Mouse (Mus musculus): ENCODE results near the gene Dnajb6. TPM values are rescaled to one million over a fixed set of nuclear protein-coding genes. Genes with fewer than 3 reads are reported as not detected.

The Dnajb6 gene
- polyA plus RNA-seq, 1 experiment = 161 TPM

DNA sequence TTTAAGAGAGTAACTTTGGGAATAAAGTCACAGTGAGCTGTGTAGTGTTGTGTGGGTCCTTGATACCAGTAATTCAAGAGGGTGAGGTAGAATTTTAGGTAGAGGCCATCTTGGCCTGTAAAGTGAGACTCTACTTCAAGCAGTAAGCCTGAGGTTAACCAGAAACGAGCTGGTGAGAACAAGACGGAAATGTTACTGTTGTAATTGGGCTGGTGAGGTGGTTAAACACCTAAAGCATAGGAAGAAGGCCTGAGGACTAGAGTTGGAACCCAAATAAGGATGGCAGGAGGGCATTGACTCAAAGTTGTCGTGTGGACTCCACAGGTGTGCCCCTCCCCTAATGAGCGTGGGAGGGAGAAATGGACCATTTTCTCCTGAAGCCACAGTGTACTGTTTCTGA, 2.6 kb downstream of the Dnajb6 start:
- Histone ChIP-seq H3K27me3 (ENCODE audit: control insufficient read depth, insufficient read depth, low read length) (no peaks in the 10 kb centered on the region), H3K27ac (ENCODE audit: insufficient read depth, low read length) (no peak overlapping the region), H3K4me3 (replicated peaks; ENCODE audit: insufficient read depth, low read depth, low read length) (no peak overlapping the region), H3K4me1 (ENCODE audit: control insufficient read depth, insufficient read depth, low read length) (no peaks in the 10 kb centered on the region; the same call in 1 of the 2 replicates)
- TF ChIP-seq POLR2A (IDR thresholded peaks at IDR 0.05; ENCODE audit: borderline replicate concordance, insufficient read depth, low read length) = no peak
- no peak for TF ChIP-seq CTCF (IDR thresholded peaks at IDR 0.05; ENCODE audit: borderline replicate concordance, insufficient read depth, low read depth, low read length)
- WGBS = 70% methylated on average over 4 of the region's 4 CpGs
- no peak for DNase-seq

DNA sequence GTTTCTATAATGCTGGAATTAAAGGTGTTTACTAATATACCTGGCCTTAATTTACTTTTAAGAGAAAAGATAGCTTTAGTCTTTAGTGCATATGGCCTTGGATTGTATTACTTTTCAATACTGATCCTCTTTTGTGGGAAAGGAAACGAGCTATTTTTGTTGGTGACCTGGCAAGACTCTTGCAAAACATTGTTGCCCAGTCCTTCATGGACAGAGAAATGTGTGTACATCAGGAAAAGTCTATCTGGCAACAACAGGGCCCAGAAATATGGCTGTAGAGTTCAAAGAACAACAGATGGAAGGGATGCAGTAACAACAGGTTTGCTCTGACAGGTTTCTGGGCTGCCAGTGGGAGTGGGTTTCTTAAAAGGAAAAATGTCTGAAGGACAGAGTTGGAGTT, 5.2 kb downstream of the Dnajb6 start:
- WGBS = 11% methylated on average over 1 of the region's 1 CpGs
- no peak overlapping the region for H3K27ac ChIP-seq (ENCODE audit: insufficient read depth, low read length)
- TF ChIP-seq POLR2A (IDR thresholded peaks at IDR 0.05; ENCODE audit: borderline replicate concordance, insufficient read depth, low read length) (no peak), CTCF (IDR thresholded peaks at IDR 0.05; ENCODE audit: borderline replicate concordance, insufficient read depth, low read depth, low read length) (no peak)
- no peaks in the 10 kb centered on the region; the same call in 1 of the 2 replicates for H3K4me1 ChIP-seq (ENCODE audit: control insufficient read depth, insufficient read depth, low read length)
- no peaks in the 10 kb centered on the region for H3K27me3 ChIP-seq (ENCODE audit: control insufficient read depth, insufficient read depth, low read length)
- no peak for DNase-seq
- no peak overlapping the region for H3K4me3 ChIP-seq (replicated peaks; ENCODE audit: insufficient read depth, low read depth, low read length)

- TF ChIP-seq POLR2A (IDR thresholded peaks at IDR 0.05; ENCODE audit: borderline replicate concordance, insufficient read depth, low read length) = no peak
- no peak for TF ChIP-seq CTCF (IDR thresholded peaks at IDR 0.05; ENCODE audit: borderline replicate concordance, insufficient read depth, low read depth, low read length)
- Histone ChIP-seq H3K4me1 (ENCODE audit: control insufficient read depth, insufficient read depth, low read length) (no peaks in the 10 kb centered on the region; the same call in 1 of the 2 replicates), H3K27ac (ENCODE audit: insufficient read depth, low read length) (no peak overlapping the region), H3K4me3 (replicated peaks; ENCODE audit: insufficient read depth, low read depth, low read length) (no peak overlapping the region), H3K27me3 (ENCODE audit: control insufficient read depth, insufficient read depth, low read length) (no peaks in the 10 kb centered on the region)
- 61% methylated on average over 4 of the region's 4 CpGs for WGBS
- DNase-seq = no peak
Observed at GRCm38 (mm10) chr5:29741093-29741492, 5.6 kb downstream of the Dnajb6 start.

GRCm38 (mm10) chr5:29747661-29748060, 12.2 kb downstream of the Dnajb6 start:
- TF ChIP-seq POLR2A (IDR thresholded peaks at IDR 0.05; ENCODE audit: borderline replicate concordance, insufficient read depth, low read length) = no peak
- no peak for TF ChIP-seq CTCF (IDR thresholded peaks at IDR 0.05; ENCODE audit: borderline replicate concordance, insufficient read depth, low read depth, low read length)
- 90% methylated on average over 2 of the region's 2 CpGs for WGBS
- no peak overlapping the region for H3K4me3 ChIP-seq (replicated peaks; ENCODE audit: insufficient read depth, low read depth, low read length)
- H3K27ac ChIP-seq (ENCODE audit: insufficient read depth, low read length) = no peak overlapping the region
- no peaks in the 10 kb centered on the region for H3K27me3 ChIP-seq (ENCODE audit: control insufficient read depth, insufficient read depth, low read length)
- DNase-seq = no peak
- H3K4me1 ChIP-seq (ENCODE audit: control insufficient read depth, insufficient read depth, low read length) = peaks cover 5% of the 10 kb centered on the region; the same call in 1 of the 2 replicates

DNA sequence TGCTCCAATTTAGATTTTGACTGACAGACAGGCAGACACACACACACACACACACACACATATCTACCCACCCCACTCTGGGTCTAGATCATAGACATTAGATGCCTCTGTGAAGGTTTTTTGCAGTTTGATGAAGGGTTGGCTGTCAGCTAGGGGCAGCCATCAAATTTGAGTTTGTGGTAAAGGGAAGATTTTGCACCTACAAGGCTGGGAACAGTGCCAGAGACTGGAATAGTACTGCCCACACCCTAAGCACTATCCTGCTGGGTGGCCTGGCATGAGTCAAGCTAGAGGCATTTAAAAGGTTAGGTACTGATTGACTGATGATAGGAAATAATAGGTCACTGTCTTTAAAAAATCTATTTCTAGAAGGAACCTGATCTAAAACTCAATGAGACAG, 15.8 kb downstream of the Dnajb6 start:
- Histone ChIP-seq H3K27ac (ENCODE audit: insufficient read depth, low read length) (no peak overlapping the region), H3K4me1 (ENCODE audit: control insufficient read depth, insufficient read depth, low read length) (peaks cover 5% of the 10 kb centered on the region; the same call in 1 of the 2 replicates), H3K4me3 (replicated peaks; ENCODE audit: insufficient read depth, low read depth, low read length) (no peak overlapping the region), H3K27me3 (ENCODE audit: control insufficient read depth, insufficient read depth, low read length) (no peaks in the 10 kb centered on the region)
- TF ChIP-seq POLR2A (IDR thresholded peaks at IDR 0.05; ENCODE audit: borderline replicate concordance, insufficient read depth, low read length) = no peak
- no peak for TF ChIP-seq CTCF (IDR thresholded peaks at IDR 0.05; ENCODE audit: borderline replicate concordance, insufficient read depth, low read depth, low read length)
- DNase-seq = peak; percentile 53 to 75

DNA sequence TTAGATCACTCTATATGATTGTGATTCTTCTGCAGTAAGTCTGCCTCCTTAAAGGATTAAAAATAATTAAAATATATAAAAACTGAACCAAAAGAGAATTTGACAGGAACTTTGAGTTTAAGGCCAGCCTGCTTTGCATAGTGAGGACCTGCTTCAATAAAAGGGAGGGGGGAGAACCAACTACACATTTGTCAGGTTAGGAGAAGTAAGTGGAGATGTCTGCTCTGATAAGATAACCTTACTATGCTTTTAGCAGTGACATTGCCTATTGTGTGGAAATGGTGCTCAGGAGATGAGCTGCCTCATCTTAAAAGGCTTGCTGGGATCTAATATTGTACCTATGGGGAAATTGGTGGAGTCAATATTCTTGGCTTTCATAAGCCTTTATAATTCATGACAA, 17.4 kb downstream of the Dnajb6 start:
- DNase-seq = no peak
- H3K27ac ChIP-seq (ENCODE audit: insufficient read depth, low read length) = no peak overlapping the region
- TF ChIP-seq POLR2A (IDR thresholded peaks at IDR 0.05; ENCODE audit: borderline replicate concordance, insufficient read depth, low read length) (no peak), CTCF (IDR thresholded peaks at IDR 0.05; ENCODE audit: borderline replicate concordance, insufficient read depth, low read depth, low read length) (no peak)
- H3K4me1 ChIP-seq (ENCODE audit: control insufficient read depth, insufficient read depth, low read length) = peaks cover 5% of the 10 kb centered on the region; the same call in 1 of the 2 replicates
- H3K27me3 ChIP-seq (ENCODE audit: control insufficient read depth, insufficient read depth, low read length) = no peaks in the 10 kb centered on the region
- no peak overlapping the region for H3K4me3 ChIP-seq (replicated peaks; ENCODE audit: insufficient read depth, low read depth, low read length)

DNA sequence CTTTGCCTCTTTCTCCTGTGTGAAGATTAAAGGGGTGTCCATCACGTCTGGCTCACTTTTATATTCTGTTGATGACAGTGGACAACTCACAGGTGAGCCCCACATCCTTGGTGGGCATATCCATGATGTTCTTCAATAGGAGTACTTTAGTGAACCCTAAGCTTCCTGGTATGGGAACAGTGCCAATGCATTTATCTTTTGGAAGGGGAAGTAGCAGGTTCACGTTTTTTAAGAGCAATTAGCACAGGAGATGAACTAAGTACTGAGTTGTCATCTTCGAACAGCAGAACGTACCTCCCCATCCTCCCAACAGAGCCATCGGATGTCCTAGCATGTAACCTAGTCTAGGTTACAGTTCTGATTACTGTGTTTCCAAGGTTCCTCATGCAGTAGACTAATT, 23.8 kb downstream of the Dnajb6 start:
- Histone ChIP-seq H3K27ac (ENCODE audit: insufficient read depth, low read length) (no peak overlapping the region), H3K4me3 (replicated peaks; ENCODE audit: insufficient read depth, low read depth, low read length) (no peak overlapping the region), H3K27me3 (ENCODE audit: control insufficient read depth, insufficient read depth, low read length) (no peaks in the 10 kb centered on the region), H3K4me1 (ENCODE audit: control insufficient read depth, insufficient read depth, low read length) (peaks cover 4% of the 10 kb centered on the region; the same call in 1 of the 2 replicates)
- TF ChIP-seq POLR2A (IDR thresholded peaks at IDR 0.05; ENCODE audit: borderline replicate concordance, insufficient read depth, low read length) (no peak), CTCF (IDR thresholded peaks at IDR 0.05; ENCODE audit: borderline replicate concordance, insufficient read depth, low read depth, low read length) (no peak)
- no peak for DNase-seq
- 67% methylated on average over 5 of the region's 5 CpGs for WGBS

- Histone ChIP-seq H3K27ac (ENCODE audit: insufficient read depth, low read length) (no peak overlapping the region), H3K4me3 (replicated peaks; ENCODE audit: insufficient read depth, low read depth, low read length) (no peak overlapping the region), H3K4me1 (ENCODE audit: control insufficient read depth, insufficient read depth, low read length) (peaks cover 32% of the 10 kb centered on the region), H3K27me3 (ENCODE audit: control insufficient read depth, insufficient read depth, low read length) (no peaks in the 10 kb centered on the region)
- no peak for TF ChIP-seq POLR2A (IDR thresholded peaks at IDR 0.05; ENCODE audit: borderline replicate concordance, insufficient read depth, low read length)
- peak; percentile 28; the same call in 1 of the 2 replicates for TF ChIP-seq CTCF (IDR thresholded peaks at IDR 0.05; ENCODE audit: borderline replicate concordance, insufficient read depth, low read depth, low read length)
- WGBS = 80% methylated on average over 1 of the region's 1 CpGs
- no peak for DNase-seq
Observed at GRCm38 (mm10) chr5:29770935-29771334, 35.4 kb downstream of the Dnajb6 start.

Measured in cerebellum, adult 2 months (tissue).